Mouse (Mus musculus): ENCODE data around the gene Nmbr. TPM values are rescaled to one million over a fixed set of nuclear protein-coding genes. Genes with fewer than 3 reads are reported as not detected.
A peak's percentile ranks its signal among the peaks of the same experiment; 100 is the strongest.

The Nmbr gene
- total and polyA plus RNA-seq, 3 experiments, result 0.12 to 1.1 TPM; not detected in 1

- TF ChIP-seq MEF2A (IDR thresholded peaks at IDR 0.05; ENCODE audit: extremely low read depth, insufficient replicate concordance, low read depth, low read length, poor library complexity, severe bottlenecking) (no peak), JUND (IDR thresholded peaks at IDR 0.05; ENCODE audit: low read depth, low read length) (no peak), NELFE (IDR thresholded peaks at IDR 0.05; ENCODE audit: low read depth, low read length) (no peak), MAFK (IDR thresholded peaks at IDR 0.05; ENCODE audit: borderline replicate concordance, low read depth, low read length) (no peak), RAD21 (IDR thresholded peaks at IDR 0.05; ENCODE audit: low read depth, low read length) (peak; percentile 79), GABPA (IDR thresholded peaks at IDR 0.05; ENCODE audit: low read depth, low read length) (no peak), MXI1 (IDR thresholded peaks at IDR 0.05; ENCODE audit: low read depth, low read length) (peak; percentile 32; the same call in 1 of the 2 replicates), POLR2AphosphoS5 (IDR thresholded peaks at IDR 0.05; ENCODE audit: borderline replicate concordance, low read depth, low read length) (no peak), UBTF (IDR thresholded peaks at IDR 0.05; ENCODE audit: borderline replicate concordance, insufficient read depth, low read depth, low read length) (no peak), MYC (IDR thresholded peaks at IDR 0.05; ENCODE audit: low read depth, low read length) (no peak)
These were observed 28.9 kb downstream of the Nmbr start (continued) for GRCm38 (mm10) chr10:14734285-14734684.

DNA sequence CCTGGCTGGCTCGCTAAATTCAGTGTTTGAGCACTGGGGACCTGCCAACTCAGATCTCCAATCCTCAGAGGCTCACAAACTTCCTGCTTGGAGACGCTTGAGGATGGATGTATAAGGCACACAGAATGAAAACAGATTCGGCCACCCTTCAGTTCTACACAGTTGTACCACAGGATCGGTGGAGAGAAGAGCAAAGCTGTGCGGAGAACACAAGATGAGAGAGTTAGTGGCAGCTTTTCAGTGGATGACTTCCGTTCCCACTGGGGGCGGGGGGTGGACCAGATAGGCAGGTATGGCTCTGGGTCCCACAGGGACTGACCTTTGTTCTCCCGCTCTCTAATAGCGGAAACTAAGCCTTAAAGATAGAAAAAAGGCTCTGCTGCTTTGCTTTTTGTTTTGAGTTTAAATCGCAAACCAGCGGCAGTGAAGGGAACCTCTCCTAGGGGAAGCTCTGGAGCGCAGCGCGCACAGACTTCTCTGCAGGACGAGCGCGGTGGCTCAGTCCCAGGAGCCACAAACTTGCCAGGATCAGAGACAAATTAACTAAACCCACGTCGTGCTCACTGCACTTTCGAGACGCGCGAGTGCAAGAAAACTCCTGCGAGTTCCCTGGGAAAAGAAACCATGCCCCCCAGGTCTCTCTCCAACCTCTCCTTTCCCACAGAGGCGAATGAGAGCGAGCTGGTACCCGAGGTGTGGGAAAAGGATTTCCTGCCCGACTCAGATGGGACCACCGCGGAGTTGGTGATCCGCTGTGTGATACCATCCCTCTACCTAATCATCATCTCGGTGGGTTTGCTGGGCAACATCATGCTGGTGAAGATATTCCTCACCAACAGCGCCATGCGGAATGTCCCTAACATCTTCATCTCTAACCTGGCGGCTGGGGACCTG lies 54.5 kb downstream of the Nmbr start:
- H3K27me3 ChIP-seq (ENCODE audit: control insufficient read depth in 1 of 2, insufficient read depth in 2 of 2, low read length in 2 of 2), result no peaks in the 10 kb centered on the region
- H3K9ac ChIP-seq (ENCODE audit: control insufficient read depth, low read depth, low read length, poor library complexity, severe bottlenecking), result no peak overlapping the region
- no peaks in the 10 kb centered on the region for H3K79me2 ChIP-seq (ENCODE audit: control insufficient read depth, insufficient read depth, low read length, poor library complexity)
- H3K36me3 ChIP-seq (ENCODE audit: control insufficient read depth in 1 of 2, insufficient read depth in 2 of 2, low read length in 2 of 2), result no peaks in the 10 kb centered on the region
- no peak for TF ChIP-seq ETS1 (IDR thresholded peaks at IDR 0.05; ENCODE audit: low read depth, low read length)
- TF ChIP-seq NRF1 (IDR thresholded peaks at IDR 0.05; ENCODE audit: insufficient read depth, low read depth, low read length, poor library complexity, severe bottlenecking), result no peak
- no peak for TF ChIP-seq NELFE (IDR thresholded peaks at IDR 0.05; ENCODE audit: low read depth, low read length)
- TF ChIP-seq E2F4 (IDR thresholded peaks at IDR 0.05; ENCODE audit: borderline replicate concordance, low read depth, low read length), result no peak
- TF ChIP-seq POLR2AphosphoS2 (IDR thresholded peaks at IDR 0.05; ENCODE audit: low read length), result no peak
- TF ChIP-seq CHD2 (IDR thresholded peaks at IDR 0.05; ENCODE audit: low read length), result no peak
- no peak for TF ChIP-seq POLR2A (IDR thresholded peaks at IDR 0.05; ENCODE audit: control insufficient read depth in 1 of 2, insufficient read depth in 1 of 2, low read depth in 1 of 2, low read length in 2 of 2, poor library complexity in 1 of 2)
- TF ChIP-seq TAL1 (IDR thresholded peaks at IDR 0.05; ENCODE audit: low read length), result no peak
- no peak for TF ChIP-seq MEF2A (IDR thresholded peaks at IDR 0.05; ENCODE audit: extremely low read depth, insufficient replicate concordance, low read depth, low read length, poor library complexity, severe bottlenecking)
- no peak for TF ChIP-seq POLR2AphosphoS5 (IDR thresholded peaks at IDR 0.05; ENCODE audit: borderline replicate concordance, low read depth, low read length)
- no peak for TF ChIP-seq EP300 (IDR thresholded peaks at IDR 0.05; ENCODE audit: low read depth in 1 of 2, low read length in 2 of 2)
- no peak for TF ChIP-seq HCFC1 (IDR thresholded peaks at IDR 0.05; ENCODE audit: low read depth, low read length)
- TF ChIP-seq RCOR1 (IDR thresholded peaks at IDR 0.05; ENCODE audit: low read depth, low read length), result no peak
- H3K27ac ChIP-seq (ENCODE audit: control insufficient read depth, low read depth, low read length), result no peak overlapping the region
- H3K9me3 ChIP-seq (replicated peaks; ENCODE audit: insufficient read depth, low read length), result no peaks in the 10 kb centered on the region
- no peak for DNase-seq (ENCODE audit: low read depth, low spot score)
- H3K4me1 ChIP-seq (ENCODE audit: control insufficient read depth in 1 of 2, insufficient read depth in 2 of 2, low read length in 2 of 2), result no peaks in the 10 kb centered on the region
- H3K4me3 ChIP-seq (ENCODE audit: control insufficient read depth in 1 of 2, insufficient read depth in 1 of 2, low read depth in 2 of 2, low read length in 2 of 2), result no peak overlapping the region

Data from MEL (cell line).